Mouse (Mus musculus) gastrocnemius, adult 2 months (tissue): ENCODE results near the gene Ltc4s. TPM values are rescaled to one million over a fixed set of nuclear protein-coding genes. Genes with fewer than 3 reads are reported as not detected.
A peak's percentile ranks its signal among the peaks of the same experiment; 100 is the strongest.

ENCODE experiments used
- DNase-seq: peaks from one replicate; pipeline ENCODE4 v3.0.0; 2022
- H3K27ac ChIP-seq: fragments of 200-600 bp; 2 replicates; pipeline ENCODE4 v1.8.1; 2022; ENCODE audit warnings: mild to moderate bottlenecking
- H3K4me3 ChIP-seq: fragments of 200-600 bp; 2 replicates; pipeline ENCODE4 v1.8.1; 2022; ENCODE audit warnings: mild to moderate bottlenecking, moderate library complexity
- CTCF ChIP-seq: fragments of 200-600 bp; IDR thresholded peaks from 2 replicates; pipeline ENCODE4 v1.8.1; 2022; ENCODE audit warnings: antibody characterized with exemption, mild to moderate bottlenecking, moderate library complexity
- intact Hi-C: fragments of 180-260 bp; cut with DNase I; formaldehyde crosslinking; loops from one replicate; pipeline ENCODE4 v1.15.1; 2025
- total RNA-seq, 2 experiments: library from RNA; stranded (reverse); gene quantifications; 2 replicates each; pipeline ENCODE4 v1.2.3; 2021

Gene Ltc4s
- total RNA-seq, 2 experiments from 2014 or later, result 2.1 to 3.2 TPM

GRCm38 (mm10) chr11:50227226-50227625, 11.2 kb downstream of the Ltc4s start:
- peak overlapping the region; percentile 89 for H3K27ac ChIP-seq
- no peak for TF ChIP-seq CTCF
- peak overlapping the region; percentile 96 for H3K4me3 ChIP-seq
- DNase-seq, result no peak
- intact Hi-C loops, result no loop called here

- DNase-seq, result no peak
- peak overlapping the region; percentile 96 for H3K4me3 ChIP-seq
- intact Hi-C loops, result no loop called here
- no peak for TF ChIP-seq CTCF
- peak overlapping the region; percentile 89 for H3K27ac ChIP-seq
These were observed 12.0 kb downstream of the Ltc4s start for GRCm38 (mm10) chr11:50226406-50226805.

- no peak; the same call in 1 of the 2 replicates for TF ChIP-seq CTCF
- DNase-seq, result peak; percentile 74
- intact Hi-C loops, result no loop called here
- peak overlapping the region; percentile 96 for H3K4me3 ChIP-seq
- peak overlapping the region; percentile 89 for H3K27ac ChIP-seq
These were observed 12.6 kb downstream of the Ltc4s start for GRCm38 (mm10) chr11:50225611-50226378.

- intact Hi-C loops, result no loop called here
These were observed 13.5 kb downstream of the Ltc4s start for GRCm38 (mm10) chr11:50224671-50225530.

GRCm38 (mm10) chr11:50223783-50224662, 14.4 kb downstream of the Ltc4s start:
- no peak for DNase-seq
- TF ChIP-seq CTCF, result no peak
- H3K4me3 ChIP-seq, result peak overlapping the region; percentile 96
- intact Hi-C loops, result no loop called here
- peak overlapping the region; percentile 89 for H3K27ac ChIP-seq

More at GRCm38 (mm10) chr11:50224671-50225530, 13.5 kb downstream of the Ltc4s start:
- peak; percentile 96 for DNase-seq
- TF ChIP-seq CTCF, result peak; percentile 51
- peak overlapping the region; percentile 96 for H3K4me3 ChIP-seq
- peak overlapping the region; percentile 89 for H3K27ac ChIP-seq

GRCm38 (mm10) chr11:50222559-50223276, 15.7 kb downstream of the Ltc4s start:
- no peak for TF ChIP-seq CTCF
- H3K27ac ChIP-seq, result no peak overlapping the region
- intact Hi-C loops, result no loop called here
- H3K4me3 ChIP-seq, result no peak overlapping the region
- no peak for DNase-seq

GRCm38 (mm10) chr11:50219833-50220232, 18.6 kb downstream of the Ltc4s start:
- TF ChIP-seq CTCF, result peak; percentile 38; the same call in 1 of the 2 replicates
- intact Hi-C loops, result no loop called here
- H3K4me3 ChIP-seq, result no peak overlapping the region
- no peak for DNase-seq
- H3K27ac ChIP-seq, result peak overlapping the region; percentile 12; the same call in 1 of the 2 replicates

- no peak for DNase-seq
- Histone ChIP-seq H3K4me3 (no peak overlapping the region), H3K27ac (peak overlapping the region; percentile 40)
- intact Hi-C loops, result no loop called here
- TF ChIP-seq CTCF, result no peak
These were observed 20.6 kb downstream of the Ltc4s start for GRCm38 (mm10) chr11:50217811-50218210.

GRCm38 (mm10) chr11:50216724-50217366, 21.6 kb downstream of the Ltc4s start:
- no peak for TF ChIP-seq CTCF
- intact Hi-C loops, result no loop called here
- DNase-seq, result no peak
- H3K4me3 ChIP-seq, result no peak overlapping the region
- H3K27ac ChIP-seq, result peak overlapping the region; percentile 51; the same call in 1 of the 2 replicates

GRCm38 (mm10) chr11:50215633-50216032, 22.8 kb downstream of the Ltc4s start:
- DNase-seq, result no peak
- peak overlapping the region; percentile 46 for H3K4me3 ChIP-seq
- H3K27ac ChIP-seq, result peak overlapping the region; percentile 51
- peak; percentile 12; the same call in 1 of the 2 replicates for TF ChIP-seq CTCF
- intact Hi-C loops, result no loop called here

- H3K4me3 ChIP-seq, result no peak overlapping the region
- intact Hi-C loops, result no loop called here
- no peak for TF ChIP-seq CTCF
- DNase-seq, result no peak
- no peak overlapping the region; the same call in 1 of the 2 replicates for H3K27ac ChIP-seq
These were observed 23.8 kb downstream of the Ltc4s start for GRCm38 (mm10) chr11:50214631-50215030.
